ENCODE assay signal across 9 mouse cellular contexts in genomic region chr9:37114286-37115267, GRCm38 (mm10). TPM values are rescaled to one million over a fixed set of nuclear protein-coding genes. Genes with fewer than 3 reads are reported as not detected.
A peak's percentile ranks its signal among the peaks of the same experiment; 100 is the strongest.
DNase-seq lines count a peak whose midpoint lies in the region; ATAC-seq and TF ChIP-seq lines count a peak whose summit lies in the region.
"Had no signal": no experiment of that assay in that cellular context is flagged by ENCODE, and none has a peak within 500 bp of the region (broad histone marks: within the 10 kb centered on the region; RNA-seq: fewer than 3 reads in every experiment).

No protein-coding gene starts in this region.

- H3K27ac ChIP-seq in hindbrain, embryonic 12.5 days = peak overlapping the region; percentile 75
- H3K27ac ChIP-seq in midbrain, postnatal 0 days (ENCODE audit: low read depth, low read length) = peak overlapping the region; percentile 32; the same call in 1 of the 2 replicates
- H3K27ac ChIP-seq: macrophage had no signal

- no peak overlapping the region for H3K9ac ChIP-seq in hindbrain, embryonic 12.5 days
- H3K9ac ChIP-seq in midbrain, postnatal 0 days (replicated peaks; ENCODE audit: low read length, poor library complexity, severe bottlenecking) = no peak overlapping the region

- 0 out of 2 replicates have a peak, but pooled peaks have one; percentile 32 for TF ChIP-seq CTCF in midbrain, postnatal 0 days (IDR thresholded peaks at IDR 0.05)

- no peak overlapping the region for H3K4me3 ChIP-seq in hindbrain, embryonic 12.5 days
- H3K4me3 ChIP-seq in midbrain, postnatal 0 days (ENCODE audit: low read depth, low read length) = no peak overlapping the region

- no peak overlapping the region for H3K4me2 ChIP-seq in hindbrain, embryonic 12.5 days (replicated peaks)
- H3K4me2 ChIP-seq in midbrain, postnatal 0 days (ENCODE audit: low read depth, low read length, poor library complexity, severe bottlenecking) = no peak overlapping the region

- peak; percentile 42 for DNase-seq in kidney, postnatal 10 days
- DNase-seq in kidney, adult 11 months = no peak
- DNase-seq in embryo, embryonic 9.5 days (ENCODE audit: extremely low spot score) = peak; percentile 63
- peak; percentile 61 for DNase-seq in midbrain, postnatal 0 days (ENCODE audit: low spot score)
- DNase-seq in adrenal gland, adult 8-10 months = no peak
- no peak for DNase-seq in layer of hippocampus, adult 18-20 months (ENCODE audit: low spot score in 2 of 2)
- DNase-seq in thymus, postnatal 25 days = no peak

- H3K4me1 ChIP-seq in hindbrain, embryonic 12.5 days = peaks cover 35% of the 10 kb centered on the region
- 0 out of 2 replicates have a peak, but pooled peaks cover 3% of the 10 kb centered on the region for H3K4me1 ChIP-seq in midbrain, postnatal 0 days (ENCODE audit: insufficient read depth, low read length)

- WGBS in hindbrain, embryonic 12.5 days = 18% methylated on average over 9 of the region's 9 CpGs
- WGBS in midbrain, postnatal 0 days = 33% methylated on average over 9 of the region's 9 CpGs

- no peaks in the 10 kb centered on the region for H3K27me3 ChIP-seq in hindbrain, embryonic 12.5 days
- no peaks in the 10 kb centered on the region for H3K27me3 ChIP-seq in midbrain, postnatal 0 days (ENCODE audit: insufficient read depth, low read length)

- H3K36me3 ChIP-seq in hindbrain, embryonic 12.5 days = no peaks in the 10 kb centered on the region
- H3K36me3 ChIP-seq in midbrain, postnatal 0 days (ENCODE audit: insufficient read depth, low read length) = no peaks in the 10 kb centered on the region

- peak; percentile 84 for ATAC-seq in hindbrain, embryonic 12.5 days (ENCODE audit: low FRiP score)
- ATAC-seq in midbrain, postnatal 0 days (ENCODE audit: low FRiP score) = 0 out of 2 replicates have a peak, but pooled peaks have one; percentile 52

- no peaks in the 10 kb centered on the region for H3K9me3 ChIP-seq in hindbrain, embryonic 12.5 days (replicated peaks)
- no peaks in the 10 kb centered on the region for H3K9me3 ChIP-seq in midbrain, postnatal 0 days (ENCODE audit: low read length)

RNA-seq across cellular contexts. Expression of gene Pknox2, which starts 32.6 kb away (rescaled TPM):
- 29.6 and 38.0 TPM in 2 replicates for polyA plus RNA-seq in hindbrain, embryonic 12.5 days (2016; fragmentation: Nextera tagmentation; extraction: Ambion mirVana)
- total RNA-seq in midbrain, postnatal 0 days (2014; rRNA removed) = 25.6 and 26.6 TPM in 2 replicates
- 23.5 and 23.6 TPM in 2 replicates for polyA plus RNA-seq in midbrain, postnatal 0 days (2015; fragmentation: Nextera tagmentation; extraction: Ambion mirVana)
- 1 to 10 TPM; 3.0 to 5.4 (median 5.4) TPM for total RNA-seq in adrenal gland, adult 8-10 months (2022)
- 10 to 100 TPM; 38.3 to 39.2 TPM for total RNA-seq in layer of hippocampus, adult 18-20 months (2021)
- polyA plus RNA-seq: macrophage had no signal

Comparison
In these comparisons a context has a peak if more than half of its experiments do, and no peak if none do; other contexts are left out.
1. DNase-seq: peak in kidney, postnatal 10 days (single experiment), embryo, embryonic 9.5 days (single experiment) and midbrain, postnatal 0 days (single experiment); none in kidney, adult 11 months (single experiment), adrenal gland, adult 8-10 months (single experiment), layer of hippocampus, adult 18-20 months (0 of 2) and thymus, postnatal 25 days (single experiment).